Comparison of ENCODE assay signal across 26 mouse cellular contexts in the genomic region with DNA sequence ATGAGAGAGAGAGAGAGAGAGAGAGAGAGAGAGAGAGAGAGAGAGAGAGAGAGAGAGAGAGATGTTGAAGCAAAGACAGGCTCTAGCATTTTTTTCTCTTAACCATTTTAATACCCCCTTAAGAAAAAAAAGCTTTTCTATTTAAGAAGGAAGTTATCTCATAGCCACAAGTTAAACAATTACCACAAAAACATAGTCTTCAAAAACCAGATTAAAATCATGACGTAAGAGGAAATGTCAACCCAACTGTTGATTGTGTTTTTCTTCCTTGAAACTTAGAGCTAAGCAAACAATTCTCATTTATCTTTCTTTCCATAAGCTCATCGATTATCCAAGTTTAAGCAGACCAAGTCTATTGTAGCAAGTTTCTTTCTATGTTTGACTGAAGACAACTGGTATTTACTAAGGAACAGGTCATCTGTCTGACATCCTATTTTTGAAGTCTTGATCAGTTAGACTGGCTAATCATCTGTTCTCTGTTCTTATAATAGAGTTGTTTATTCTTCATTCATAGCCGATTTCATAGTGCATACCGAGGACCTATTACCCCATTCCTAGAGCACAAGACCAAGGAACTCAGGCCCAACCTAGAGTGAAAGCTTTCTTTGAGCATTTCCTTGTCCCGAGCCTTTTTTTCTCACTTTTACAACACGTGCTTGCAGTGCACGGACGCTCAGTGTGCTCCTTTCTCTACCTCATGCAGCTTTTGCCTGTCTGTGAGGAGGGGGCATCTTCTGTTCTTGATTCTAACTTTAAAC. TPM values are rescaled to one million over a fixed set of nuclear protein-coding genes. Genes with fewer than 3 reads are reported as not detected.
A peak's percentile ranks its signal among the peaks of the same experiment; 100 is the strongest.
DNase-seq lines count a peak whose midpoint lies in the region; ATAC-seq and TF ChIP-seq lines count a peak whose summit lies in the region.
"Had no signal": no experiment of that assay in that cellular context is flagged by ENCODE, and none has a peak within 500 bp of the region (broad histone marks: within the 10 kb centered on the region; RNA-seq: fewer than 3 reads in every experiment).

No protein-coding gene starts in this region.

- TF ChIP-seq POLR2A in lung, adult 2 months (IDR thresholded peaks at IDR 0.05; ENCODE audit: borderline replicate concordance, extremely low read depth, low read depth, low read length), result no peak

- no peak overlapping the region for H3K27ac ChIP-seq in lung, postnatal 0 days (ENCODE audit: low read length)
- H3K27ac ChIP-seq in limb, embryonic 10.5 days, result no peak overlapping the region
- no peak overlapping the region; the same call in 1 of the 2 replicates for H3K27ac ChIP-seq in stomach, postnatal 0 days (replicated peaks)
- H3K27ac ChIP-seq in liver, postnatal 0 days (ENCODE audit: low read depth), result no peak overlapping the region
- H3K27ac ChIP-seq: embryonic facial prominence, embryonic 13.5 days; forebrain, embryonic 12.5 days; hindbrain, embryonic 10.5 days; hindbrain, postnatal 0 days; left cerebral cortex, adult 2 months; limb, embryonic 15.5 days; liver, embryonic 14.5 days; macrophage had no signal

- 43% methylated on average over 8 of the region's 8 CpGs for WGBS in lung, postnatal 0 days
- WGBS in lung, adult 2 months, result 41% methylated on average over 8 of the region's 8 CpGs
- 88% methylated on average over 8 of the region's 8 CpGs for WGBS in limb, embryonic 10.5 days
- 50% methylated on average over 8 of the region's 8 CpGs for WGBS in stomach, postnatal 0 days
- WGBS in liver, postnatal 0 days (ENCODE audit: insufficient replicate concordance), result 50% methylated on average over 8 of the region's 8 CpGs

- H3K4me2 ChIP-seq in lung, postnatal 0 days (replicated peaks; ENCODE audit: low read depth, low read length), result no peak overlapping the region
- H3K4me2 ChIP-seq in stomach, postnatal 0 days (replicated peaks; ENCODE audit: low read depth), result no peak overlapping the region
- no peak overlapping the region for H3K4me2 ChIP-seq in liver, postnatal 0 days (ENCODE audit: low read depth, low read length)
- H3K4me2 ChIP-seq: embryonic facial prominence, embryonic 13.5 days; forebrain, embryonic 12.5 days; heart, embryonic 11.5 days; limb, embryonic 15.5 days; midbrain, embryonic 11.5 days had no signal

- DNase-seq in lung, postnatal 0 days (ENCODE audit: low spot score), result peak; percentile 30
- no peak for DNase-seq in lung, adult 2 months
- peak; percentile 21 for DNase-seq in T-cell, adult 2 months (ENCODE audit: low spot score)
- DNase-seq in limb, embryonic 10.5 days (ENCODE audit: low spot score), result peak; percentile 1
- DNase-seq in stomach, postnatal 0 days (ENCODE audit: low spot score), result peak; percentile 22
- DNase-seq in spleen, adult 12 weeks (ENCODE audit: low spot score), result no peak
- no peak for DNase-seq in liver, postnatal 0 days
- DNase-seq in kidney, postnatal 36 days, result no peak
- DNase-seq: adrenal gland, postnatal 14 days; cerebellum, adult 2 months; cerebellum, postnatal 25 days; embryo, embryonic 11 days; kidney, adult 8-10 months; kidney, postnatal 14 days; thymus, adult 18-20 months had no signal

- no peaks in the 10 kb centered on the region for H3K36me3 ChIP-seq in lung, postnatal 0 days (ENCODE audit: insufficient read depth, low read length)
- H3K36me3 ChIP-seq in limb, embryonic 10.5 days, result no peaks in the 10 kb centered on the region
- H3K36me3 ChIP-seq in stomach, postnatal 0 days (ENCODE audit: control insufficient read depth, insufficient read depth, low read length), result no peaks in the 10 kb centered on the region
- H3K36me3 ChIP-seq in liver, postnatal 0 days (replicated peaks; ENCODE audit: insufficient read depth, low read length), result no peaks in the 10 kb centered on the region
- H3K36me3 ChIP-seq: embryonic facial prominence, embryonic 13.5 days; forebrain, embryonic 12.5 days; hindbrain, embryonic 10.5 days; limb, embryonic 15.5 days had no signal

- no peaks in the 10 kb centered on the region for H3K9me3 ChIP-seq in lung, postnatal 0 days (ENCODE audit: low read length)
- no peaks in the 10 kb centered on the region for H3K9me3 ChIP-seq in limb, embryonic 10.5 days (replicated peaks)
- no peaks in the 10 kb centered on the region for H3K9me3 ChIP-seq in stomach, postnatal 0 days (ENCODE audit: control insufficient read depth, low read length)
- no peaks in the 10 kb centered on the region for H3K9me3 ChIP-seq in liver, postnatal 0 days (ENCODE audit: low read length)
- H3K9me3 ChIP-seq: embryonic facial prominence, embryonic 13.5 days; forebrain, embryonic 12.5 days; hindbrain, embryonic 10.5 days; limb, embryonic 15.5 days had no signal

- peak; percentile 48; the same call in 1 of the 2 replicates for TF ChIP-seq EP300 in lung, postnatal 0 days (IDR thresholded peaks at IDR 0.05)
- no peak for TF ChIP-seq EP300 in stomach, postnatal 0 days (optimal IDR thresholded peaks at IDR 0.05)
- no peak for TF ChIP-seq EP300 in liver, postnatal 0 days (IDR thresholded peaks at IDR 0.05; ENCODE audit: low read depth)

- ATAC-seq in lung, postnatal 0 days, result no peak
- ATAC-seq in stomach, postnatal 0 days (ENCODE audit: low FRiP score, low TSS enrichment), result peak; percentile 82
- no peak for ATAC-seq in liver, postnatal 0 days
- ATAC-seq: hindbrain, postnatal 0 days had no signal

- H3K4me3 ChIP-seq in lung, postnatal 0 days (ENCODE audit: low read depth, low read length), result no peak overlapping the region
- no peak overlapping the region for H3K4me3 ChIP-seq in lung, adult 2 months (replicated peaks; ENCODE audit: extremely low read depth, low read depth, low read length)
- no peak overlapping the region for H3K4me3 ChIP-seq in limb, embryonic 10.5 days
- H3K4me3 ChIP-seq in stomach, postnatal 0 days (ENCODE audit: low read depth, low read length), result no peak overlapping the region
- H3K4me3 ChIP-seq in liver, postnatal 0 days (ENCODE audit: low read depth, low read length), result no peak overlapping the region
- H3K4me3 ChIP-seq: embryonic facial prominence, embryonic 13.5 days; erythroblast, embryonic 14.5 days; forebrain, embryonic 12.5 days; hindbrain, embryonic 10.5 days; left cerebral cortex, adult 2 months; limb, embryonic 15.5 days had no signal

- no peaks in the 10 kb centered on the region for H3K27me3 ChIP-seq in lung, postnatal 0 days (replicated peaks; ENCODE audit: insufficient read depth, low read length)
- no peaks in the 10 kb centered on the region for H3K27me3 ChIP-seq in limb, embryonic 10.5 days (ENCODE audit: low read depth, poor library complexity, severe bottlenecking)
- no peaks in the 10 kb centered on the region for H3K27me3 ChIP-seq in stomach, postnatal 0 days (ENCODE audit: control insufficient read depth, insufficient read depth, low read length)
- no peaks in the 10 kb centered on the region for H3K27me3 ChIP-seq in liver, postnatal 0 days (ENCODE audit: insufficient read depth, low read length)
- H3K27me3 ChIP-seq: embryonic facial prominence, embryonic 13.5 days; forebrain, embryonic 12.5 days; limb, embryonic 15.5 days had no signal

- no peak overlapping the region for H3K9ac ChIP-seq in lung, postnatal 0 days (replicated peaks; ENCODE audit: low read depth)
- no peak overlapping the region for H3K9ac ChIP-seq in stomach, postnatal 0 days (ENCODE audit: low read length)
- no peak overlapping the region for H3K9ac ChIP-seq in liver, postnatal 0 days (replicated peaks)
- H3K9ac ChIP-seq: embryonic facial prominence, embryonic 13.5 days; forebrain, embryonic 12.5 days; limb, embryonic 15.5 days; liver, embryonic 14.5 days had no signal

- no peak for TF ChIP-seq CTCF in lung, postnatal 0 days (IDR thresholded peaks at IDR 0.05)
- TF ChIP-seq CTCF in lung, adult 2 months (IDR thresholded peaks at IDR 0.05; ENCODE audit: insufficient read depth, low read length), result no peak
- TF ChIP-seq CTCF in stomach, postnatal 0 days (IDR thresholded peaks at IDR 0.05; ENCODE audit: low read depth), result no peak
- no peak for TF ChIP-seq CTCF in liver, postnatal 0 days (IDR thresholded peaks at IDR 0.05; ENCODE audit: low read depth)

- H3K4me1 ChIP-seq in lung, postnatal 0 days (ENCODE audit: insufficient read depth, low read depth, low read length), result no peaks in the 10 kb centered on the region; the same call in 1 of the 2 replicates
- no peaks in the 10 kb centered on the region; the same call in 1 of the 2 replicates for H3K4me1 ChIP-seq in lung, adult 2 months (ENCODE audit: control insufficient read depth, insufficient read depth, low read length)
- no peaks in the 10 kb centered on the region for H3K4me1 ChIP-seq in limb, embryonic 10.5 days
- H3K4me1 ChIP-seq in stomach, postnatal 0 days (replicated peaks; ENCODE audit: control insufficient read depth, insufficient read depth), result no peaks in the 10 kb centered on the region
- H3K4me1 ChIP-seq in liver, postnatal 0 days (ENCODE audit: insufficient read depth), result no peaks in the 10 kb centered on the region
- H3K4me1 ChIP-seq: embryonic facial prominence, embryonic 13.5 days; forebrain, embryonic 12.5 days; hindbrain, embryonic 10.5 days; limb, embryonic 15.5 days had no signal

RNA-seq across cellular contexts. Expression of gene Sgms1, which starts 20.3 kb away (rescaled TPM):
- 59.3 and 74.9 TPM in 2 replicates for polyA plus RNA-seq in lung, postnatal 0 days (2015; fragmentation: Nextera tagmentation; extraction: Ambion mirVana)
- 44.2 and 53.7 TPM in 2 replicates for polyA plus RNA-seq in lung, adult 2 months (2012; rRNA removed)
- 14.3 and 15.7 TPM in 2 replicates for polyA plus RNA-seq in limb, embryonic 10.5 days (2016; fragmentation: Nextera tagmentation; extraction: Ambion mirVana)
- polyA plus RNA-seq in stomach, postnatal 0 days (2015; fragmentation: Nextera tagmentation; extraction: Ambion mirVana), result 27.2 and 29.3 TPM in 2 replicates
- polyA plus RNA-seq in liver, postnatal 0 days (2015; fragmentation: Nextera tagmentation; extraction: Ambion mirVana), result 16.0 and 17.4 TPM in 2 replicates

RNA-seq across cellular contexts. Expression of gene Rpl9-ps6, which starts 56.6 kb away (rescaled TPM):
- polyA plus RNA-seq in lung, postnatal 0 days (2015; fragmentation: Nextera tagmentation; extraction: Ambion mirVana), result 82.1 and 83.8 TPM in 2 replicates
- polyA plus RNA-seq in lung, adult 2 months (2012; rRNA removed), result 2.7 and 7.2 TPM in 2 replicates
- polyA plus RNA-seq in limb, embryonic 10.5 days (2016; fragmentation: Nextera tagmentation; extraction: Ambion mirVana), result 59.1 and 67.7 TPM in 2 replicates
- polyA plus RNA-seq in stomach, postnatal 0 days (2015; fragmentation: Nextera tagmentation; extraction: Ambion mirVana), result 120 and 138 TPM in 2 replicates
- polyA plus RNA-seq in liver, postnatal 0 days (2015; fragmentation: Nextera tagmentation; extraction: Ambion mirVana), result 73.3 and 76.3 TPM in 2 replicates

Comparison
In these comparisons a context has a peak if more than half of its experiments do, and no peak if none do; other contexts are left out.
1. DNase-seq: peak in lung, postnatal 0 days (single experiment), T-cell, adult 2 months (single experiment), limb, embryonic 10.5 days (single experiment) and stomach, postnatal 0 days (single experiment); none in lung, adult 2 months (single experiment), spleen, adult 12 weeks (single experiment), liver, postnatal 0 days (single experiment) and kidney, postnatal 36 days (0 of 2).